Mouse (Mus musculus) activated CD4-positive, CD25-positive, alpha-beta regulatory T cell (primary cell): Measurements from ENCODE around the gene Astn2. TPM values are rescaled to one million over a fixed set of nuclear protein-coding genes. Genes with fewer than 3 reads are reported as not detected.

ENCODE experiments used
- polyA plus RNA-seq, 2 experiments: library from polyadenylated mRNA; unstranded; fragments of 100-300 nt; shearing (Covaris generic); gene quantifications; one replicate each; pipeline ENCODE4 v1.2.1; 2017

Astn2 gene
- under 1 TPM in 1 of 2 experiments, not detected in 1; 0.05 TPM for polyA plus RNA-seq

GRCm38 (mm10) chr4:66404201-66404711, at the start of gene Astn2:
Gene Astn2, minus strand, starts transcription at chr4:66404611.

DNA sequence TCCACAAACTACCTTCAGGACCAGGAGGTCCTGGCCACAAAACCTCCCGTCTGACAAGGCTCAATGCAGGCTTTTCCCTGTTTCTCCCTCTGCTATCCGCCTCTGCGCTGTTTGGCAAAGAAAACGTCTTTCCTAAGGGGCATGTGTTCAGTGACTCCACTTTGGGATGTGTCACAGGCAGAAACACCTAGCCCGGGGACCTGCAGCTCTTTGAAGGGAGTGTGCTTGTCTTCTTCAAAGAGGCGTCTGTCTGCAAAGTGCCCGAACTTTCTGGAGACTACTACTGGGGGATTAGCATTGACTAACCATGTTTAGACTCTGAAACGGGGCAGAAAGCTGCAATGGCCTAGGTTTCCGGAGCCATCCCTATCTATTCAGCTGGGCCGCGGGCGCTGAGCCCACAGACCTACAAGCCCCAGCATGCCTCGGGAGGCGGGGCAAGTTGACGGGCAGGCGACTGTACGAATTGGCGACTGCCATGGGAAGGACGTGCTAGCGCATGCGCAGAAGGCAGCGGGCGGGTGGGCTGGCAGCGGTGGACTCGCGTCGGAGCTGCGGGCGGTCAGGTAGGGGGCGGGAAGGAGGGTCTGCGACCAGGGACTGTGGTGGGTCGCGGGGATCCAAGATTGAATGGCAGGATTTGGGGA, 799.8 kb downstream of the Astn2 start, which contains the start of gene Trim32:
TSS of gene Trim32 (plus strand) at position 483 of the 647 bp plus-strand sequence.

